Mouse (Mus musculus) ES-E14 (cell line): ENCODE data around the gene Plekho1. TPM values are rescaled to one million over a fixed set of nuclear protein-coding genes. Genes with fewer than 3 reads are reported as not detected.
"Not testable (repeated sequence)": the region's sequence is repeated elsewhere in the genome, so short reads cannot be mapped to it uniquely, and the experiment has no call there.

ENCODE experiments used
- DNase-seq: peaks from one replicate; pipeline ENCODE4 v3.0.0-alpha.2; 2013; ENCODE audit warnings: low read depth, low spot score
- H3K27ac ChIP-seq: 2 replicates; pipeline ENCODE4 v1.5.1; 2012; ENCODE audit warnings: low read depth, mild to moderate bottlenecking, low read length, moderate library complexity, mixed read lengths; ENCODE audit not compliant: poor library complexity, insufficient read depth, severe bottlenecking
- H3K36me3 ChIP-seq: 2 replicates; pipeline ENCODE4 v1.6.1; 2012; ENCODE audit warnings: mild to moderate bottlenecking, low read length, moderate library complexity, mixed read lengths; ENCODE audit not compliant: control insufficient read depth, poor library complexity, insufficient read depth, severe bottlenecking
- H3K4me1 ChIP-seq, 2 experiments: fragments of 150-350 bp in 1 of 2; sonication (generic) in 1 of 2; 2 replicates each; pipeline ENCODE4 v1.6.1; 2012; ENCODE audit warnings: low read length in 2 of 2, mild to moderate bottlenecking in 1 of 2, mixed read lengths in 1 of 2; ENCODE audit not compliant: control insufficient read depth in 2 of 2, insufficient read depth in 2 of 2, poor library complexity in 1 of 2
- H3K4me3 ChIP-seq, 2 experiments: fragments of 150-350 bp in 1 of 2; sonication (generic) in 1 of 2; 2 replicates each; pipeline ENCODE4 v1.5.1; 2012; ENCODE audit warnings: low read length in 2 of 2, low read depth in 1 of 2, mild to moderate bottlenecking in 1 of 2, mixed read lengths in 1 of 2; ENCODE audit not compliant: insufficient read depth in 1 of 2, poor library complexity in 1 of 2, severe bottlenecking in 1 of 2
- H3K9ac ChIP-seq: 2 replicates; pipeline ENCODE4 v1.6.1; 2012; ENCODE audit warnings: low read depth, mild to moderate bottlenecking, low read length, mixed read lengths; ENCODE audit not compliant: poor library complexity, insufficient read depth, severe bottlenecking
- H3K9me3 ChIP-seq: fragments of 150-350 bp; sonication (generic); 2 replicates; pipeline ENCODE4 v1.6.1; 2012; ENCODE audit warnings: low read depth, mild to moderate bottlenecking, low read length; ENCODE audit not compliant: control insufficient read depth, insufficient read depth
- CHD2 ChIP-seq: IDR thresholded peaks from 2 replicates; pipeline ENCODE4 v1.6.1; 2014; ENCODE audit warnings: mild to moderate bottlenecking, low read depth, low read length, inconsistent platforms
- HCFC1 ChIP-seq: IDR thresholded peaks from 2 replicates; pipeline ENCODE4 v1.6.1; 2012; ENCODE audit warnings: low read length, inconsistent platforms, borderline replicate concordance; ENCODE audit not compliant: insufficient read depth
- MAFK ChIP-seq: IDR thresholded peaks from 2 replicates; pipeline ENCODE4 v1.6.1; 2014; ENCODE audit warnings: mild to moderate bottlenecking, low read depth, low read length, inconsistent platforms; ENCODE audit not compliant: insufficient read depth
- ZC3H11A ChIP-seq: IDR thresholded peaks from 2 replicates; pipeline ENCODE4 v1.6.1; 2012; ENCODE audit warnings: low read depth, mild to moderate bottlenecking, inconsistent platforms, low read length, borderline replicate concordance
- ZNF384 ChIP-seq: IDR thresholded peaks from 2 replicates; pipeline ENCODE4 v1.6.1; 2012; ENCODE audit warnings: low read depth, low read length, inconsistent platforms
- in situ Hi-C, 2 experiments: fragments of 600-800 bp; cut with MboI; formaldehyde crosslinking; loops; one replicate each; pipeline ENCODE4 v1.15.1; 2025; ENCODE audit warnings: low sequenced_read_pairs in 2 of 2, inconsistent platforms in 1 of 2; ENCODE audit not compliant: unreplicated experiment in 2 of 2
- total RNA-seq: library from RNA; depleted of rRNA; stranded (reverse); fragments of 300-350 nt; gene quantifications from 2 replicates; pipeline ENCODE4 v1.2.3, GENCODE M21; 2012

Plekho1 gene
- total RNA-seq, 1 experiment, result 19.6 TPM

GRCm38 (mm10) chr3:95965518-95966451 lies 30.0 kb downstream of the Plekho1 start:
- TF ChIP-seq HCFC1, result no peak
- peak; percentile 72 for TF ChIP-seq ZC3H11A
- TF ChIP-seq ZNF384, result no peak
- TF ChIP-seq MAFK, result no peak
- no peak for TF ChIP-seq CHD2
- no peak for DNase-seq
- in situ Hi-C loops, result no loop called here
- H3K4me3 ChIP-seq, result no peak overlapping the region; a peak in 1 of 4 replicates
- H3K36me3 ChIP-seq, result no peaks in the 10 kb centered on the region
- no peak overlapping the region for H3K9ac ChIP-seq
- no peak overlapping the region for H3K27ac ChIP-seq
- no peaks in the 10 kb centered on the region for H3K9me3 ChIP-seq
- H3K4me1 ChIP-seq, result no peaks in the 10 kb centered on the region

GRCm38 (mm10) chr3:95963681-95964080 lies 32.1 kb downstream of the Plekho1 start:
- H3K4me3 ChIP-seq, result no peak overlapping the region
- in situ Hi-C loops, result no loop called here
- H3K4me1 ChIP-seq, result no peaks in the 10 kb centered on the region
- H3K9me3 ChIP-seq, result no peaks in the 10 kb centered on the region
- no peak overlapping the region for H3K9ac ChIP-seq
- H3K36me3 ChIP-seq, result no peaks in the 10 kb centered on the region
- TF ChIP-seq ZNF384, result no peak
- no peak for TF ChIP-seq MAFK
- TF ChIP-seq HCFC1, result no peak
- TF ChIP-seq CHD2, result no peak
- no peak for TF ChIP-seq ZC3H11A
- DNase-seq, result no peak
- no peak overlapping the region for H3K27ac ChIP-seq

- TF ChIP-seq HCFC1, result no peak
- TF ChIP-seq MAFK, result no peak
- TF ChIP-seq CHD2, result no peak
- TF ChIP-seq ZC3H11A, result no peak
- TF ChIP-seq ZNF384, result no peak
- Histone ChIP-seq H3K27ac (no peak overlapping the region), H3K4me1 (no peaks in the 10 kb centered on the region), H3K36me3 (no peaks in the 10 kb centered on the region), H3K9me3 (no peaks in the 10 kb centered on the region), H3K4me3 (no peak overlapping the region), H3K9ac (no peak overlapping the region)
- in situ Hi-C loops, result no loop called here
- DNase-seq, result no peak
Measured at GRCm38 (mm10) chr3:95963230-95963629, 32.6 kb downstream of the Plekho1 start.

GRCm38 (mm10) chr3:95962182-95962581 lies 33.6 kb downstream of the Plekho1 start:
- in situ Hi-C loops, H3K4me1 ChIP-seq, H3K27ac ChIP-seq: not testable (repeated sequence)

GRCm38 (mm10) chr3:95959807-95960206 lies 36.0 kb downstream of the Plekho1 start:
- Histone ChIP-seq H3K9ac (no peak overlapping the region), H3K36me3 (no peaks in the 10 kb centered on the region), H3K4me1 (no peaks in the 10 kb centered on the region), H3K9me3 (no peaks in the 10 kb centered on the region), H3K4me3 (no peak overlapping the region), H3K27ac (no peak overlapping the region)
- no peak for TF ChIP-seq ZC3H11A
- no peak for TF ChIP-seq HCFC1
- no peak for TF ChIP-seq ZNF384
- no peak for TF ChIP-seq MAFK
- DNase-seq, result no peak
- in situ Hi-C loops, result no loop called here

More at GRCm38 (mm10) chr3:95962182-95962581, 33.6 kb downstream of the Plekho1 start:
- DNase-seq, H3K9me3 ChIP-seq, H3K4me3 ChIP-seq, H3K9ac ChIP-seq, H3K36me3 ChIP-seq: not testable (repeated sequence)
